Mouse (Mus musculus) olfactory bulb, adult 2 months (tissue): ENCODE results near the gene Zcchc14. TPM values are rescaled to one million over a fixed set of nuclear protein-coding genes. Genes with fewer than 3 reads are reported as not detected.
"Not testable (repeated sequence)": the region's sequence is repeated elsewhere in the genome, so short reads cannot be mapped to it uniquely, and the experiment has no call there.

Experiments used
- H3K27ac ChIP-seq: fragments of 200-500 bp; 2 replicates; pipeline ENCODE4 v1.5.1; 2012; ENCODE audit warnings: low read depth, low read length; ENCODE audit not compliant: insufficient read depth
- H3K4me1 ChIP-seq: fragments of 200-500 bp; 2 replicates; pipeline ENCODE4 v1.6.1; 2012; ENCODE audit warnings: low read length; ENCODE audit not compliant: control insufficient read depth, insufficient read depth
- H3K4me3 ChIP-seq: fragments of 200-500 bp; 2 replicates; pipeline ENCODE4 v1.5.1; 2012; ENCODE audit warnings: mild to moderate bottlenecking, low read depth, low read length, moderate library complexity; ENCODE audit not compliant: insufficient read depth
- CTCF ChIP-seq: fragments of 200-500 bp; IDR thresholded peaks from 2 replicates; pipeline ENCODE4 v1.5.1; 2012; ENCODE audit warnings: low read depth, mild to moderate bottlenecking, low read length, moderate library complexity; ENCODE audit not compliant: insufficient read depth
- POLR2A ChIP-seq: fragments of 200-500 bp; IDR thresholded peaks from 2 replicates; pipeline ENCODE4 v1.6.1; 2012; ENCODE audit warnings: mild to moderate bottlenecking, low read depth, low read length, moderate library complexity; ENCODE audit not compliant: insufficient read depth
- WGBS: fragments of 180-500 bp; shearing (Covaris S2); methylation state at CpG from one replicate; pipeline ENCODE4 v1.1.7; 2018; 5-methylcytosine and 5-hydroxymethylcytosine counted together
- polyA plus RNA-seq: library from polyadenylated mRNA; stranded (reverse); fragments of >200 nt; gene quantifications from 2 replicates; pipeline ENCODE4 v1.2.4, GENCODE M21; 2012; ENCODE audit warnings: low replicate concordance; ENCODE audit not compliant: missing spikeins, insufficient read depth, insufficient read length

The Zcchc14 gene
- polyA plus RNA-seq, 1 experiment = not detected

GRCm38 (mm10) chr8:121669208-121669607, 16.5 kb upstream of the Zcchc14 start:
- 7% methylated on average over 8 of the region's 8 CpGs for WGBS
- no peak; the same call in 1 of the 2 replicates for TF ChIP-seq POLR2A
- no peak for TF ChIP-seq CTCF
- H3K4me3 ChIP-seq = peak overlapping the region; percentile 53
- peak overlapping the region; percentile 100 for H3K27ac ChIP-seq
- H3K4me1 ChIP-seq = peaks cover 47% of the 10 kb centered on the region

- H3K27ac ChIP-seq = peak overlapping the region; percentile 100
- no peak for TF ChIP-seq CTCF
- TF ChIP-seq POLR2A = no peak
- H3K4me3 ChIP-seq = peak overlapping the region; percentile 53
- H3K4me1 ChIP-seq = peaks cover 49% of the 10 kb centered on the region
- 9% methylated on average over 6 of the region's 6 CpGs for WGBS
Observed at GRCm38 (mm10) chr8:121668553-121668952, 15.9 kb upstream of the Zcchc14 start.

GRCm38 (mm10) chr8:121667936-121668500, 15.3 kb upstream of the Zcchc14 start:
- H3K4me3 ChIP-seq = not testable (repeated sequence)
- 34% methylated on average over 9 of the region's 9 CpGs for WGBS
- Histone ChIP-seq H3K27ac (peak overlapping the region; percentile 100), H3K4me1 (peaks cover 46% of the 10 kb centered on the region)

GRCm38 (mm10) chr8:121665329-121665728, 12.6 kb upstream of the Zcchc14 start:
- H3K27ac ChIP-seq = peak overlapping the region; percentile 62

GRCm38 (mm10) chr8:121663101-121663500, 10.4 kb upstream of the Zcchc14 start:
- no peak for TF ChIP-seq CTCF
- TF ChIP-seq POLR2A = no peak
- H3K27ac ChIP-seq = no peak overlapping the region
- no peak overlapping the region for H3K4me3 ChIP-seq
- peaks cover 47% of the 10 kb centered on the region for H3K4me1 ChIP-seq
- 94% methylated on average over 12 of the region's 12 CpGs for WGBS

More at GRCm38 (mm10) chr8:121665329-121665728, 12.6 kb upstream of the Zcchc14 start:
- TF ChIP-seq POLR2A = no peak
- 14% methylated on average over 16 of the region's 16 CpGs for WGBS
- Histone ChIP-seq H3K4me1 (peaks cover 63% of the 10 kb centered on the region), H3K4me3 (no peak overlapping the region)

GRCm38 (mm10) chr8:121661631-121662357, 9.1 kb upstream of the Zcchc14 start:
- Histone ChIP-seq H3K4me3 (no peak overlapping the region), H3K4me1 (peaks cover 38% of the 10 kb centered on the region), H3K27ac (no peak overlapping the region)
- TF ChIP-seq POLR2A = no peak
- TF ChIP-seq CTCF = no peak
- WGBS = 72% methylated on average over 18 of the region's 18 CpGs

GRCm38 (mm10) chr8:121660602-121661001, 7.9 kb upstream of the Zcchc14 start:
- no peak for TF ChIP-seq CTCF
- TF ChIP-seq POLR2A = no peak
- WGBS = 48% methylated on average over 15 of the region's 15 CpGs
- peaks cover 36% of the 10 kb centered on the region for H3K4me1 ChIP-seq
- no peak overlapping the region for H3K27ac ChIP-seq
- no peak overlapping the region for H3K4me3 ChIP-seq

GRCm38 (mm10) chr8:121654966-121655494, 2.3 kb upstream of the Zcchc14 start:
- TF ChIP-seq CTCF = no peak
- TF ChIP-seq POLR2A = no peak
- Histone ChIP-seq H3K4me3 (0 out of 2 replicates have a peak overlapping the region, but pooled peaks have one; percentile 6), H3K4me1 (peaks cover 31% of the 10 kb centered on the region), H3K27ac (peak overlapping the region; percentile 99)
- 83% methylated on average over 14 of the region's 14 CpGs for WGBS

GRCm38 (mm10) chr8:121654131-121654530, 1.4 kb upstream of the Zcchc14 start:
- 36% methylated on average over 4 of the region's 4 CpGs for whole genome bisulfite sequencing
- Histone ChIP-seq H3K27ac (peak overlapping the region; percentile 99), H3K4me1 (peaks cover 38% of the 10 kb centered on the region), H3K4me3 (peak overlapping the region; percentile 79)
- TF ChIP-seq CTCF (no peak), POLR2A (no peak)
